Mouse (Mus musculus) spleen, postnatal 4 days (tissue): ENCODE measurements around the gene Ube2l3.
A peak's percentile ranks its signal among the peaks of the same experiment; 100 is the strongest.
"Not testable (repeated sequence)": the region's sequence is repeated elsewhere in the genome, so short reads cannot be mapped to it uniquely, and the experiment has no call there.

Experiments used
- DNase-seq, 2 experiments: peaks; one replicate each; pipeline ENCODE4 v3.0.0; 2022; ENCODE audit warnings: low spot score in 2 of 2

The Ube2l3 gene

DNA sequence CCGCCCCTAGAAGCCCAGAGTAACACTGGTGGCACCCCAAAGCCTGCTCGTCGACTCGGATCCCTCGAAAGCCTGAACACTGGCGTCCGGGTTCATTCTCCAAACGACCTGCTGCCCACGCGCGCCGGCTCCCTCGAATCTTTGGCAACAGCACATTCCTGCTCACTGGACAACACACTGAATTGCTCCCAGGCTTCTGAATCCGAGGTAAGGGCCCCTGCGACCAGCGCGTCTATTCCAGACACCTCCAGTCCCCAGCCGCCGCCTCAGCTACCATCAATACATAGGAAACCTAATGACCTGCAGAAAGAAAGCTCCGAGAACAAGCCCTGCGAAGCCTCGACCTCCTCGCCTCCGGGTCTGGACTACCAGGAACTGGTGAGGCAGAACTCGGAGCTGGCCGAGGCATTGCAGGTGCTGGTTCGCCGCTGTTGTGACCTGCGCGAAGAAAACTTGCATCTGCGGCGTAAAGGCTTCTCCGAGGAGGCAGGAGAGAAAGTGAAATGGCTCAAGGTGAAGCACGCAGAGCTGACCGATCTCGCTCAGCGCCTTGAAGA lies 7.0 kb upstream of the Ube2l3 start:
- DNase-seq = peak in 1 of 2 experiments; percentile 28

DNA sequence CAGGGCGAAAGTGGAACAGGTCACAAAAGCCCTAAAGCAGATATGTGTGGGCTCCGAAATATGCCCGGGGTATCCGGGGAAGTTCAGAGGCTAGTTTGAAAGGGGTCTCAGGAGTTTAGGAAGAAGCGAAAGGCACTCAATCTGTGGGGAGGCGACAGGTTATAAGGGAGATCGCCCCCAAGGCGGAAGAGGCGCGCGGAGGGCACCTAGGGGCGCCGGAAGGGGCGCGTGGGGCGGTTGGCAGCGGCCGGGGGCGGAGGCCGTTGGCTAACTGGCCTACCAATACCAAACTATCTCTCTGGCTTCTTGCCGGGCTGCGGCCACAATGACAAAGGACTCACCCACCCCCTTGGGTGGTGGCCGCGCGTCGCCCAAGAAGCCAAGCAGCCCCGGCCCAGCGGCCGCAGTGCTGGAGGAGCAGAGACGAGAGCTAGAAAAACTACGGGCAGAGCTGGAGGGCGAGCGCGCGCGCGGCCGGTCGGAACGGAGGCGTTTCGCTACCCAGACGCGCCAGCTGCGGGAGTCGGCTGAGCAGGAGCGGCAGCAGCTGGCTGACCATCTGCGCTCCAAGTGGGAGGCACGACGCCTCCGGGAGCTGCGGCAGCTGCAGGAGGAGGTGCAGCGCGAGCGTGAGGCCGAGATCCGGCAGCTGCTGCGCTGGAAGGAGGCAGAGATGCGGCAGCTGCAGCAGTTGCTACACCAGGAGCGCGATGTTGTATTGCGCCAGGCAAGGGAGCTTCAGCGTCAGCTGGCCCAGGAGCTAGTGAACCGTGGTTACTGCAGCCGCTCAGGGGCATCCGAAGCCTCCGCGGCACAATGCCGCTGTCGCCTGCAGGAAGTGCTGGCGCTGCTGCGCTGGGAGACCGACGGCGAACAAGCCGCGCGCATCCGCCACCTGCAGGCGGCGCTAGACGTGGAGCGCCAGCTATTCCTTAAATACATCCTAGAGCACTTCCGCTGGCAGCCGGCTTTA lies 6.2 kb upstream of the Ube2l3 start, which contains the start of gene Rimbp3:
Gene Rimbp3 (plus strand): TSS at position 215 of the 973 bp plus-strand sequence.
- peak; percentile 77 to 92 for DNase-seq

DNA sequence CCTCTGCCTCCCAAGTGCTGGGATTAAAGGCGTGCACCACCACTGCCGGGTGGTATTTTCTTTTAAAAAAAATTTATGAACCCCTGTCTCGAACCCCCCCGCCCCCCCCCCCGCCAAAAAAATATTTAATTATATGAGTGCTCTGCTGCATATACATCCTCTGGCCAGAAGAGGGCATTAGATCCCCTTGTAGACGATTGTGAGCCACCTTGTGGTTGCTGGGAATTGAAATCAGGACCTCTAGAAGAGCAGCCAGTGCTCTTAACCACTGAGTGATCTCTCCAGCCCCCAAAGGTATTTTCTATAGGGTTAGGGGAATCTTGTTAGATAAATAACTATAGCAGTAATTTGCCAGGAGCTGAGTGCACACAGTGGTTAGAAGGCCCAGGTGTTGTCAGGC lies 2.5 kb upstream of the Ube2l3 start:
- DNase-seq = peak in 1 of 2 experiments; percentile 38

DNA sequence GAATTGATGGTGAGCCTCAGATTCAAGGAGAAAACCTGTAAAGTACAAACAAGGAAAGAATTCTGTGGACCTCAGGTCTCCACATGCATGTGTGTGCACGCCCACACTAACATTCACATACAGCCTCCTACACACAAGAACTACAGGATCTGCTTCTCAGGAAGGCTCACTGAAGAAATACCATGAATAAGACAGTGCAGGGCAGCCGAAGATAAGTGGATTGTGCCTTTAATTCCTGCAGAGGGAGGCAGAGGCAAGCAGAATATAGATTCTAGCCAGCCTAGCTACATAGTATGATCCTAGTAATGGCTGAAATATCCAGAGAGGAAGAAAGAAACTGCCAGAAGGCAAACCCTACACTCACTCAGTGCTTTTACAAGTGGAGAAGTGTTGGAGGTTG lies 472 bp downstream of the Ube2l3 start:
- DNase-seq = no peak

DNA sequence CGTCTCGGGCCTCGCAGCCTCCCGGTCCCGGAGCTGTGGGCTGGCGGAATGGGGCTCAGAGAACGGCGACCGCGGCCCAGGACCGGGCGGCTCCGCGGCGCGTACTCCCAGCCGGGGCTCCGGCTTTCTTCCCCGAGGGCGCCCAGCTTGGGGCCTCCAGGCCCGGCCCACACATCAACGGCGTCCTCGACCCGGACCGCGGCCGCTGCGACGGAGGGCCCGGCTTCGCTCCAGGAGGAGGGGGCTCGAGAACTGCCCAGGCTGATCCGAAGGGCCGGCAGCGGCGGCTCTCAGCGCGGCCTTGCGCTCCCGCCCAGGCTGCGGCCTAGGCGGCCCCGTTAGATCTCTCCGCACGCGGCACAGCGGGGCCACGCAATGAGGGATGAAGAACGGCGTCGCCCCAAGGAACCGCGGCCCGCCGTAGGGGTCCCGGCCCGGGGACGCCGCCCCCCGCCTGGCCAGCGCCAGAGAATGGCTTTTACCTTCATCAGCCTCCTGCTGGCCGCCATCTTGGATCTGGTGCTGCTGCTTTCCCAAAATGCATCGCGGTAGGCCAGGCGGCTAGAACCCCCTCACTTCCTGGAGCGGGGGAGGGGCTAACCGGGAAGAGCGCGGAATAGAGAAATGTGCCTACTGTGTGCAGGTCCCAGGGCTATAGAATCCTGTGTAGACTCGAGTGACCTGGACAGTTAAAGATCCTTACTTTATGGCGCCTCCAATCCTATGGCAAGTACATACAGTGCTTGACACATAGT lies 1.3 kb downstream of the Ube2l3 start:
- peak; percentile 83 to 89 for DNase-seq

DNA sequence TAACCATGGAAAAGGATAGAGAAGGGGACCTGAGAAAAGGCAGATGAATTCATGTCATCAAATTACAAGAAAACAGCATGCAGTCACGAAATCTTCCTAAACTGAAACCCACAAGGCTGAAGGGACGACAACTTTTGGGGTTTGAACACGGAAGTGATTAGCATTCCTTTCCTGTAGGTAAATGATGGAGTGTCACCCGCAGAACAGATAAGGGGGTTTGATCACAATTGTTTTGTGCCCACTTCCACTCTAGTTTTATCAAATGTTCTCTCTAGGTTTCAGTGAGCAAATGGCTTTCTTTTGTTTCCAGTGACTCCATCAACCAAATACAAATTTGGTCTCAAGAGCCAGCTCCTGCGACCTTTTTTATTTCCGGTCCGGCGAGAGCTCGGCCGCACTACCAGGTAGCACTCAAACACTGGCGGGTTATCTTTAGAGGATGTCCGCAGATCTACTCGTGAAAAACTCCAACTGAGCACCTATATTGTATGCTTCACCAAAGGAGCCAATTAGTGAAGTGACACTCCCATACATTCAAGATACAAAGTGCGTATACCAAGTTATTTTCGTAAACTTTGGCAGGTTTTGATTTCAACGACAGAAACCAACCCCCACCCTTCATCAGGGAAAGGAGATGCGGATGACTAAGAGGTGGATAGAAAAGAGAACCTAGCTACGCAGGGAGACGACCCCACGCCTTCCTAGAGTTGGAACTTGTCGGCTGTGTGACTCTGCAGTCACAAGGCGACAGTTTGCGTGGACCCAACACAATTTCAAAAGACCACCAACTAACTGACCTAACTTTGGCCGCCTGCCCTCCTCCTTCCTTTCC lies 2.1 kb downstream of the Ube2l3 start:
- no peak for DNase-seq

DNA sequence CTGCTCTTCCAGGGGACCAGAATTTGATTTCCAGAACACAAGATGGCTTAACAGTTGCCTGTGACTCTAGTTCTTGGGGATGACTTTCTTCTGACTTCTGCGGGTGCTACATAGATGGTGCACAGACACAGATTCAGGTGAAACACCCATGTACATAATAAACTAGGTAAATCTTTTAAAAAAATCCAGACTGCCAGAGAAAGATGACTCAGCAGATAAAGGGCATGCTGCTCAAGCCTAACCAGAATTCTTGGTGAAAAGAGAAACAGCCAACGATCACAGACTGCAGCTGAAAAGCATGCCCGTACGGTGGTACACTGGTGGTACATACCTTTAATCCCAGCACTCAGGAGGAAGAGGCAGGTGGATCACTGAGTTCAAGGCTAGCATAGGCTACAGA lies 8.6 kb downstream of the Ube2l3 start:
- no peak for DNase-seq

DNA sequence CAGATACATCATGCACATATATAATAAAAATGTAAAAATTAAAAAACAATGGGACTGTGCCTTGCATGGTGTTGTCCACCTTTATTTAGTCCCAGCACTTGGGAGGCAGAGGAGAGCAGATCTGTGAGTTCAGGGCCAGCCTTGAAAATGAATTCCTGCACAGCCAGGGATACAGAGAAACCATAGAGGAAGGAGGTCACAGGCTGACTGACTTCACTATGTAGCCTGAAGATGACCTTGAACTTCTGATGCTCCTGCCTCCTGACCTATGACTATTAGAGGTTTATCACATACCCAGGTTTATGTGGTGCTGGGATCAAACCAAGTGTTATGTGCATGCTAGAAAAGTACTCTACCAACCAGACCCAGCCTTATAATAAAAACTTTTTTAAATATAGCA lies 17.0 kb downstream of the Ube2l3 start:
- DNase-seq = no peak

DNA sequence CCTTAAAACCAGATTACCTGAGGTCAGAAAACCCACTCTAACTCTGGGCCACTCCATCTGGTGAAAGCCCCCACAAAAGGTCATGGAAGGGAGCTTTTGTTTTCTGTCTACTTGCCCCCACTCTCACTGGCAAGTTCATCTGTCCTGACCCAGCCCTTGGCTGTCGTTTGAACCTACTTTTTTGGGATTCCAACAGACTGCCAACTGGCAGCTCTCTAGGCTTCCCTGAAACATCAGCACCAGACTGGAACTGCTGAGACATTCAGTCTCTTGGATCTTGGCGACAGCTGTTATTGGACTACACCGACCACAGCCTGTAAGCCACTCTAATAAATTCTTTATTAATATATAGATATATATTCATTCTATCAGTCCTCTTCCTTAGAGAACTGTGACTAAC lies 19.4 kb downstream of the Ube2l3 start:
- DNase-seq = no peak

DNA sequence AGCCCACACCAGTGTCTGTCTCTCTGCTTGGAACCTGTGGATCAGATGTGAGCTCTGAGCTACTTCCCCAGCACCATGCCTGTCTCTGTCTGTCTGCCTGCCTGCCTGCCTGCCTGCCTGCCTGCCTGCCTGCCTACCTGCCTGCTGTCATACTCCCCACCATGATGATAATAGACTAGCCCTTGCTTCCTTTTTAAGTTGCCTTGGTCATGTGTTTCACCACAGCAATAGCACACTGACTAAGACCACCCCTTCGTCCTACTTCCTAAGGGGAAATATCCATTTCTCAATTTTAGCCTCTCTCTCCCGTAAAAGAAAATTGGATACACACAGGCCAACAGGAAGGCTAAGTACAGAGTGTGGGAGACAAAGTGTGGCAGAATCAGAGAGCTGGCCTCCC lies 20.3 kb downstream of the Ube2l3 start:
- no peak for DNase-seq

DNA sequence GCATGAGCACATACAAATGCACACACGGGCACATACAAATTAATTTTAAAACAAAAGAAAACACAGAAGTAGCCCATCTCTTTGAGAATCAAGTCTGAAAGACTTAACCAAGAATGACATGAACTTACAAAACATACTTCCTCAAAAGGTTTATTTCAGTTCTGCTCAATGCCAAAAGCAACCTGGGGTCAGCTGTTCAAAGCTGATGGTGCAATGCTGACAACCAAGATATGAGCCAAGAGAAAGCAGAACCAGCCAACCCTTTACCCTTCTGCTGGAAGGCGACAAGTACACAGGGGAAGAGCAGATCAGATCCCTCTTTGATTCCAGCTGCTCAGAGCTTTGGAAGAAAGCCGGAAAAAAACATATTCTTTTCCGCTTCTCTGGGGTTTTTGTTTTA lies 21.1 kb downstream of the Ube2l3 start:
- peak in 1 of 2 experiments; percentile 38 for DNase-seq

DNA sequence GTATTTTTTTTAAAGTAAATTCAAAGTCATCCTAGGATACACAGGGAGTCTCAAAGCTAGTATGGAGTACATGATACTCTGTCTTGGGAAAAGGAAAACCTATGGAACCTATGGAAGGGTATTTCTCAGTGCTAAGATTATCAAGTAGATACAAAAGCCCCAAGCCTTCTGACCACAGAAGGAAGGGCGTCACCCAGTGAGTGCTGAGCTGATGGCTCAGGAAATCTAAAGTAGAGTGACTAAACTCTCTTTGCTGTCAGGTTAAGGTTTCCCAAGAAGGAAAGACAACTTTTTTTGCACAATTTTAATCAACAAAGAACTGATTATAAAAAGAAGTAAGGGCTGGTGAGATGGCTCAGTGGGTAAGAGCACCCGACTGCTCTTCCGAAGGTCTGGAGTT lies 22.7 kb downstream of the Ube2l3 start:
- DNase-seq = no peak

DNA sequence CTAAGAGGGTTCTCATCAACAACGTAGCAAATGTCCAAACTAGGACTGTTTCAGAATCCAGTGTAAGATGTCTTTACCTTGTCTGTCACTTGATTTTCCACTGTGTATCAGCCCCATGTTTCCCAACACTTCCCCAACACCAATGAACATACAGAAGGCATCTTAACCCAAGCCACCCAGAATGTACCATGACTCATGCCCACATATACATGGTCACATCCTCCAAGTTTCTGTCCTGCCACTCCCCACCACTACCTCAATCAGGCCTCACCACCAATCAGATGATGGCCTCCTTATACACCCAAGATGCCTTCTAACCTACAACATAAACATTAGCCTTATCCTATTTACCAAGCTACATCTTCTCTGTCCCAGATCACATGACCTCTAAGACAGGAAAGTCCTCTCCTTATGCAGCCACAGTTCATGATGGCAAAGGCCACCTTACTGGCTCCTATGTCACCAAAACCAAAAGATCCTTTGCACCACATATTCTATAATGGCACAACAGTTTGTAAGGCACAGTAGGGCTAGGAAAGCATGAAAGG lies 24.8 kb downstream of the Ube2l3 start:
- no peak for DNase-seq

DNA sequence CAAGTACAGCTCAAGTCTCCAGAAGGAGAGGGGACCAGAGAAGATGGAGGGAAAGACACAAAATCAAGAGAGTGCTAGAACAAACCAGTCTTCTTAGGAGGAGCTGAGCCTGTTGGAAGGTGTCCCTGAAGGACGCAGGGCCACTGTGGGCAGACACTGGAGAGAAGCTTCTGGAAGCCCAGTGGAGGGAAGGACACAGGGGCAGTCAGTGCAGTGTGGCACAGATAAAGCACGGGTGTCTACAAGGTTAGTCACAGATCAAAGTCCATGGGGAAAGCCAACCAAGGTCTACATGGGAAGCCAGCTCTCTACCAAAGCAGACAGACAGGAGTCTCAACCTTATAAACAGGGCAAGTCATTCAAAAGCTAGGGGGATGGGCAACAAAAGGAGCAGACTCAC lies 26.7 kb downstream of the Ube2l3 start:
- DNase-seq = no peak

DNA sequence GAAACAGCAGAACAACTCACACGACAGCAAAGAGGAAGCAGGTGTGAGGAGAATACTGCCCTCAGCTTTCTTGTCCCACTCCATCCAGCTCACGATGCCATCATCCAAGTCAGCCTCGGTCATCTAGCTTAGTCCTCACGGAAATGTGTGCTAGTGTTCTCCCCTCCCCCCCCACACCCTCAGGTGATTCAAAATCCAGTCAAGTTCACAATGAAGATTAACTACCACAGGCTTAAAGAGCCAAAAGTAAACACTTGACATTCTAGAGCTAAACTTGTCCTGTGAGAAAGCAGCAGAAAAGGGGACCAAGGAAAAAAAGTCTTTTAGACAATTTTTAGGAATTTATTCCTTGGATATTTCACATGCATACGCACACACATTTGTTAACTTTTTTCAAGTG lies 34.4 kb downstream of the Ube2l3 start:
- DNase-seq = no peak

DNA sequence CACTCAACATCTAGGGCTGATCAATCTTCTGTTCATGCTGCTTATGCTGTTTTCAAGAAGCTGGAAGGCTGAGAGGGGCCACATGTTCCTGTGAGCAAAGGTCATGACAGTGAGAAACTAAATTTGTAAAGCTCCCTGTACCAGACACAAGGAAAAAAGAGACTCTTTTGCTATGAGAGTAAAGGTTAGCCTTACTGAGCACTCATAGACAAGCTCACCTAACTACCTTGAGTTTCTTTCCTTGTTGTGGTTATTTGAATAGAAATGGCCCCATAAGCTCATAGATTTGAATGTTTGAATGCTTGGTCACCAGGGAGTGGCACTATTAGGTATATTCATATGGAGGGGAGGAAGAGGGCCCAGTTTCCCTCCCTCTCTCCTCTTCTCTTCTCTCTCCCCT lies 35.3 kb downstream of the Ube2l3 start:
- DNase-seq = no peak

DNA sequence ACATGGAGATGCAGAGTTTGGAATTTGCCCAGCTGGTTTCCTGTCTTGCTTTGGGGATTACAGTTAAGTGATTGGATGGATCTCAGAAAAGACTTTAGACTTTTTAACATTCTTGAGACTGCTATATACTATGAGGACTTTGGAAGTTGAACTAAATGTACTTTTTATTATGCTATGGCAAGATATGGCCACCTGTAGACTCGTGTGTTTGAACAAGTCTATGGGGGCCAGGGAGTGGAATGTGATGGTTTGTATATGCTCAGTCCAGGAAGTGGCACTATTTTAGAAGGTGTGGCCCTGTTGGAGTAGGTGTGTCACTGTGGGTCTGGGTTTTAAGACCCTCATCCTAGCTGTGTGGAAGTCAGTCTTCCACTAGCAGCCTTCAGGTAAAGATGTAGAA lies 37.0 kb downstream of the Ube2l3 start:
- not testable (repeated sequence) for DNase-seq

DNA sequence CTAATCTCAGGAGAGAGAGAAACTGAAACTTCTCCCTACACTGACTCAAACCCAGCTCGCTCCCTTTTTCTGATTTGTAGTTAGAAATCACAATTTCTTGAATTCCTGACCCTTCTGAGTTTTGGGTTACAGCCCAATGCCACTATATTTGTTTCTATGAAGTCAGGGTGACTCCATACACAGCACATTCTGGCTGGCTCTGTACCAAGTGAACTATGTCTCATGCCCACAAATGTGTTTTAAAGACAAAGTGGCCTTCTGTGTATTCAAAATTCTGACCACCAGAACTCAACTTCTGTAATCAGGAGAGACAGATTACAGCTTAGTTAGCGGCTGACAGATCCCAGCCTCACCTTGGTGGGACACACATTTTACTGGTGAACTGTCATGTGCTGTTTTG lies 48.1 kb downstream of the Ube2l3 start:
- no peak for DNase-seq

DNA sequence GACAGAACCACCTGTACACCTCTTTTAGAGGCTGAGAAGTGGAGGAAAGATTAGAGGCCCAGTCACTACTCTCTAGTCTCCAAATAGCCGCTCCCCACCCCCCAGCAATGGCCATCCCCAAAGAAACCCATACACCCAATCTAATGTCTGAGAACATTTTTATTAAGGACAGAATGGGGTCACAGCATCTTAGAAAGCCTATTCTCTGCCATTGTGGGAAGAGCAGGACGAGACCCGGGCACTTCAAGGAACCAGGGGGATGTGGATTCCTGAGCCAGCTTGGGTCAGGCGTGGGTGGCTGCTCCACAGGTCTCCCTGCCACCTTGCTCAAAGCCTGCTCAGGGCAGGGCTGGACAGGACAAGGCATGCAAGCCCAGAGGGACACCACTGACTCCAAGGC lies 50.6 kb downstream of the Ube2l3 start:
- no peak for DNase-seq

DNA sequence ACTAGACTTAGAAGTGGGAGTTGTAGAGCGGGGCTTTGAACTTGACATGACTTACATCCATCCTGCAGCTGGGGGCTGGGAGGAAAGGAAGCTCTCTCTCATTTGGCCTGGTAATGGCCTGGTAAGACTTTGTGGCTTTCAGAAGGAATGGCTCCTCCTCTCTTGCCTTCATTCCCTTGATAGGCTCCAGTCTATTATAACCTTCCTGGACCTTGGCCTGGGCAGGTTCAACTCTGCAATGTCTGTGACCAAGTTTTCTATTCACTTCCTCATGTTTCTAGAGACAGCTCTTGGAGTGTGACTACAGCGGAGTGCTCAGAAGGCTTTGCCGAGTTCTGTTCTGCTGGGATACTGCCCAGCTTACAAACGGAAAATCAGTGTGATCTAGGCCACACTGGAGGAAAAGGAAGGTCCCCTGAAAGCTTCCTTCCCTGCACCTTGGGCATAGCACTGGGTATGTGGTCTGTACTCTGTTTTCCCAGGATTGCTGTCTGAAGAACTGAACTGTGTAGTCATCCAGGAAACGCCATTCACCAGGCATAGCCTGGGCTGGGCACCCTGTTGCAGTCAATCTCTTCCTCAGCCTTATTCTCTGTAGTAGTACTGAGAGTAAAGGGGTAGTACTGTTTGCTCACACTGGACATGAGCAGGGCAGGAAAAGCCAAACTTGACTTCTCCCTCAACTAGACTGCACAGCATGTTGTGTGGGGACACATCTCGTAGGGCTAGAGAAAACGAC lies 51.8 kb downstream of the Ube2l3 start:
- DNase-seq = no peak

DNA sequence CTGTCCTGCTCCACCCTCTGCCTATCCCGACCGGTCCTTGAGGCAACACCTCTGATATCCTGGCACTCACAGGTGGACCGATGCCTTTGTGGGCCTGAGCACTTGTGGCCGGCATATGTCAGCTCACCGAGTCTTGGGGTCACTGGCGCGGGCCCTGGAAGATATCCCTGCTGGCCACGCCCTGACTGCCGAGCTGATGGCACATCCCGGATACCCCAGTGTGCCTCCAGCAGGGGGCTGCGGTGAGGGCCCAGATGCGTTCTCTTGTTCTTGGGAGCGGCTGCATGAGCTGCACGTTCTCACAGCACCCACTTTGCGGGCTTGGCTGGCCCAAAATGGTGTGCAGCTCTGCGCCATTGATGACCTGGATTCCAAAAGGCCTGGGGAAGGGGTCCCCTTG lies 54.4 kb downstream of the Ube2l3 start:
- peak; percentile 37 to 71 for DNase-seq
